Mouse (Mus musculus): ENCODE measurements at regions not wholly inside any gene's neighbourhood (a gene's known extent, or its start where the extent isn't known, plus 50 kb on each side); places are given as distances from the start of the nearest gene placed in this dataset.

DNA sequence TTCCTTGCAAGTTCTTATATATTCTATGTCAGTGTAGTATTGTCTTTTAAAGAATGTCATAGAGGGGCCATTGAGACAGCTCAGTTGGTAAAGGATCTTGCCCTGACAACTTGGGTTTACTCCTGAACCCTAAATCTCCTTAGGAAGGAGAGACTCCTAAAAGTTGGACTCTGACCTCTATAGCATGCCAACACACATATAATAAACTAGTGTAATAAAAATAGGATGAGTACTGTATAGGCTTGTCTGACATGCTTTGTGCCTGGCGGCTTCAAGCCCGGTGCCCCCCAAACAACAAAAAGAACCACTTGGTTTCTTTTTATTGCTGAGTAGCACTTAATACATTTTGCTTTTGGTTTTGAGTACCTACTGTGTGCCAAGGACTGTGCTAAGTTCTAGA is 65.4 kb upstream of the Smg1 start:
- TF ChIP-seq POLR2A (IDR thresholded peaks at IDR 0.05; ENCODE audit: borderline replicate concordance, insufficient read depth, low read length): no peak
- no peak for TF ChIP-seq CTCF (IDR thresholded peaks at IDR 0.05; ENCODE audit: borderline replicate concordance, insufficient read depth, low read depth, low read length)
